Mouse (Mus musculus) midbrain, postnatal 0 days (tissue): ENCODE results near the gene Yme1l1. TPM values are rescaled to one million over a fixed set of nuclear protein-coding genes. Genes with fewer than 3 reads are reported as not detected.

Experiments
- ATAC-seq: fragments of 200-750 bp; cut with Nextera tagmentation; 2 replicates; pipeline ENCODE4 v1.8.0; 2017; ENCODE audit warnings: moderate number of reproducible peaks, mild to moderate bottlenecking, moderate TSS enrichment, moderate library complexity; ENCODE audit not compliant: low FRiP score
- DNase-seq: peaks from one replicate; pipeline ENCODE4 v3.0.0-alpha.2; 2015; ENCODE audit warnings: low spot score
- H3K27ac ChIP-seq: fragments of 300-500 bp; sonication (generic); 2 replicates; pipeline ENCODE4 v1.5.1; 2014; ENCODE audit warnings: low read depth, mild to moderate bottlenecking, low read length, mixed read lengths
- H3K27me3 ChIP-seq: fragments of 300-500 bp; sonication (generic); 2 replicates; pipeline ENCODE4 v1.6.1; 2014; ENCODE audit warnings: low read length, control low read depth, mixed read lengths; ENCODE audit not compliant: insufficient read depth
- H3K36me3 ChIP-seq: fragments of 300-500 bp; sonication (generic); 2 replicates; pipeline ENCODE4 v1.6.1; 2014; ENCODE audit warnings: low read length, control low read depth, mixed read lengths; ENCODE audit not compliant: insufficient read depth
- H3K4me1 ChIP-seq: fragments of 300-500 bp; sonication (generic); 2 replicates; pipeline ENCODE4 v1.6.1; 2014; ENCODE audit warnings: mild to moderate bottlenecking, control low read depth, antibody characterized with exemption, low read length, mixed read lengths; ENCODE audit not compliant: insufficient read depth
- H3K4me2 ChIP-seq: fragments of 300-500 bp; sonication (generic); 2 replicates; pipeline ENCODE4 v1.6.1; 2014; ENCODE audit warnings: low read depth, mild to moderate bottlenecking, low read length, mixed read lengths; ENCODE audit not compliant: poor library complexity, severe bottlenecking
- H3K4me3 ChIP-seq: fragments of 300-500 bp; sonication (generic); 2 replicates; pipeline ENCODE4 v1.5.1; 2014; ENCODE audit warnings: low read depth, mild to moderate bottlenecking, low read length, moderate library complexity
- H3K9ac ChIP-seq: fragments of 300-500 bp; sonication (generic); replicated peaks from 2 replicates; pipeline ENCODE4 v1.6.1; 2014; ENCODE audit warnings: mild to moderate bottlenecking, low read length, moderate library complexity, mixed read lengths; ENCODE audit not compliant: poor library complexity, severe bottlenecking
- H3K9me3 ChIP-seq: fragments of 300-500 bp; sonication (generic); 2 replicates; pipeline ENCODE4 v1.6.1; 2016; ENCODE audit warnings: low read length, control low read depth
- CTCF ChIP-seq: IDR thresholded peaks from 2 replicates; pipeline ENCODE4 v1.5.1; 2016; ENCODE audit warnings: antibody characterized with exemption, mild to moderate bottlenecking
- WGBS: fragments of 180-500 bp; shearing (Covaris S2); extraction: QIAGEN DNeasy Blood & Tissue Kit; methylation state at CpG from one replicate; pipeline ENCODE4 v1.1.7; 2014; 5-methylcytosine and 5-hydroxymethylcytosine counted together
- polyA plus RNA-seq: library from polyadenylated mRNA; unstranded; fragments of >200 nt; fragmentation: Nextera tagmentation; extraction: Ambion mirVana; gene quantifications from 2 replicates; pipeline ENCODE4 v1.2.1, GENCODE M21; 2015
- total RNA-seq: library from RNA; depleted of rRNA; stranded (reverse); fragments of >200 nt; gene quantifications from 2 replicates; pipeline ENCODE4 v1.2.3, GENCODE M21; 2014; rRNA removed

The Yme1l1 gene
- total and polyA plus RNA-seq, 2 experiments from 2014 or later: 52.5 to 66.5 TPM

DNA sequence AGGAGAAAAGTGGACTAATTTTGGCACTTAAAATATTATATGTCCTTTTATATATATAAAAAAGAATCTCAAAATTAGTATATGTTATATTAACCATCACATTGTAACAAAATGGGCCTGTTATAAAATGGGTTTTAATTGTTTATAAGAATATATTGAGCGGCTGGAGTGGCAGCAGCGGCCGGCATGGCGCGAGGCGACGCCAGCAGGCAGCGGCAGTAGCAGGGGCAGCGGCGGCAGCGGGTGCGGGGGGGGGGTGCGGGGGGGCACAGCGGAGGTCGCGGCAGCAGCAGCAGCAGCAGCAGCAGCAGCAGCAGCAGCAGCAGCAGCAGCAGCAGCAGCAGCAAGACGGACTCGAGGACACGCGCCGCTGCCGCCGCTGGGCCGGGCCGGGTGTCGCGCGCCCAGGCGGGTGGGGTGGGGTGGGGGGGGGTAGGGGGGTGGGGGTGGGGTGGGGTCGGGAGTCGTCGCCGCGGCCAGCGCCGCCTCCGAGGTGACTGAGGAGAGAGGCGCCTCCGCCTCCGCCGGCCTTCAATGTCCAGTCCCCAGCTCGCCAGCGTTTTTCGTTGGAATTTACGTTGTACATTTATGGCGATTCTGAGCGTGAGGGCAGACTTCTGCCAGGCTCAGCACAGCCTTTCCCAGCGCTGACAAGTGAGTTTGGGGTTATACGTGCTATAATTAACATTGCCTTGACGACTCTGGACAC is 78.0 kb downstream of the Yme1l1 start:
- WGBS: 1% methylated on average over 30 of the region's 50 CpGs

More for the DNA sequence above, 78.0 kb downstream of the Yme1l1 start:
- ATAC-seq (peak; percentile 67; the same call in 1 of the 2 replicates), DNase-seq (peak; percentile 37)
- H3K4me1 ChIP-seq: no peaks in the 10 kb centered on the region
- no peak overlapping the region for H3K27ac ChIP-seq
- no peaks in the 10 kb centered on the region for H3K36me3 ChIP-seq
- H3K4me2 ChIP-seq: peak overlapping the region; percentile 73
- H3K27me3 ChIP-seq: no peaks in the 10 kb centered on the region
- peak overlapping the region; percentile 45 for H3K4me3 ChIP-seq
- no peak for TF ChIP-seq CTCF
- peak overlapping the region; percentile 56 for H3K9ac ChIP-seq
- H3K9me3 ChIP-seq: no peaks in the 10 kb centered on the region

Other genes starting within 250 kb of the Yme1l1 start
- 154 and 206 TPM in 2 replicates for gene Abi1, start 116.1 kb upstream of the Yme1l1 start, total RNA-seq
- gene Abi1, start 116.1 kb upstream of the Yme1l1 start, polyA plus RNA-seq: 68.6 and 71.4 TPM in 2 replicates
- gene Acbd5, start 88.2 kb upstream of the Yme1l1 start, total RNA-seq: 40.4 and 50.2 TPM in 2 replicates
- 51.8 and 61.2 TPM in 2 replicates for gene Acbd5, start 88.2 kb upstream of the Yme1l1 start, polyA plus RNA-seq
- gene Mastl, start 345 bp upstream of the Yme1l1 start, total RNA-seq: 3.6 and 4.1 TPM in 2 replicates
- gene Mastl, start 345 bp upstream of the Yme1l1 start, polyA plus RNA-seq: 1.6 and 1.8 TPM in 2 replicates
- 0.14 and 0.16 TPM in 2 replicates for gene 4931423N10Rik, start 51.1 kb downstream of the Yme1l1 start, total RNA-seq
- gene 4931423N10Rik, start 51.1 kb downstream of the Yme1l1 start, polyA plus RNA-seq: 0.23 and 0.35 TPM in 2 replicates
- 0.42 and 1.2 TPM in 2 replicates for gene Nxph2, start 164.9 kb downstream of the Yme1l1 start, total RNA-seq
- 0.77 and 0.90 TPM in 2 replicates for gene Nxph2, start 164.9 kb downstream of the Yme1l1 start, polyA plus RNA-seq